Mouse (Mus musculus) liver, adult 2 months (tissue): Measurements from ENCODE around the gene Gm29609.

ENCODE experiments used
- CTCF ChIP-seq: fragments of 200-500 bp; IDR thresholded peaks from 2 replicates; pipeline ENCODE4 v1.5.1; 2011; ENCODE audit warnings: low read depth, low read length, control low read depth
- POLR2A ChIP-seq: fragments of 200-500 bp; IDR thresholded peaks from 2 replicates; pipeline ENCODE4 v1.6.1; 2011; ENCODE audit warnings: low read length, control low read depth; ENCODE audit not compliant: insufficient read depth; ENCODE audit errors: extremely low read depth

GRCm38 (mm10) chr5:31197072-31197471, 17.4 kb upstream of the Gm29609 start:
- TF ChIP-seq CTCF = no peak
- TF ChIP-seq POLR2A = no peak
